Mouse (Mus musculus) CH12.LX (cell line): ENCODE measurements around the gene Ckmt1. TPM values are rescaled to one million over a fixed set of nuclear protein-coding genes. Genes with fewer than 3 reads are reported as not detected.

Source experiments
- DNase-seq: peaks from one replicate; pipeline ENCODE4 v3.0.0-alpha.2; 2013; ENCODE audit errors: extremely low read depth
- H3K27ac ChIP-seq: 2 replicates; pipeline ENCODE4 v1.5.1; 2012; ENCODE audit warnings: low read depth, mild to moderate bottlenecking, control low read depth, moderate library complexity; ENCODE audit not compliant: insufficient read depth
- H3K27me3 ChIP-seq: replicated peaks from 2 replicates; pipeline ENCODE3; 2012; ENCODE audit warnings: inconsistent platforms
- H3K36me3 ChIP-seq, 2 experiments: replicated peaks in 1 of 2; 2 replicates each; pipeline versions ENCODE3 to v1.6.1; 2012; ENCODE audit warnings: inconsistent platforms in 1 of 2, low read length in 1 of 2, mild to moderate bottlenecking in 1 of 2, mixed read lengths in 1 of 2, moderate library complexity in 1 of 2; ENCODE audit not compliant: control insufficient read depth in 1 of 2, insufficient read depth in 1 of 2
- H3K4me1 ChIP-seq, 2 experiments: 2 replicates each; pipeline ENCODE4 v1.6.1; 2012; ENCODE audit warnings: inconsistent platforms in 1 of 2, moderate library complexity in 1 of 2; ENCODE audit not compliant: insufficient read depth in 2 of 2, control insufficient read depth in 1 of 2
- H3K4me2 ChIP-seq: 2 replicates; pipeline ENCODE4 v1.6.1; 2012; ENCODE audit warnings: low read depth, mild to moderate bottlenecking, control low read depth; ENCODE audit not compliant: poor library complexity, insufficient read depth, severe bottlenecking
- H3K4me3 ChIP-seq, 3 experiments: fragments of 150-350 bp in 1 of 3; sonication (generic) in 1 of 3; replicated peaks in 1 of 3; 2 replicates each; pipeline versions ENCODE3 to v1.5.1; 2011 to 2012; ENCODE audit warnings: low read depth in 2 of 3, low read length in 2 of 3, mild to moderate bottlenecking in 2 of 3, moderate library complexity in 2 of 3, control low read depth in 1 of 3, improper control_type of control experiment in 1 of 3, inconsistent platforms in 1 of 3, mixed read lengths in 1 of 3; ENCODE audit not compliant: poor library complexity in 1 of 3
- H3K79me2 ChIP-seq: replicated peaks from 2 replicates; pipeline ENCODE4 v1.6.1; 2012; ENCODE audit warnings: mild to moderate bottlenecking, moderate library complexity; ENCODE audit not compliant: control insufficient read depth, poor library complexity, insufficient read depth, severe bottlenecking; ENCODE audit errors: extremely low read depth
- H3K9ac ChIP-seq: 2 replicates; pipeline ENCODE4 v1.6.1; 2012; ENCODE audit warnings: low read depth, mild to moderate bottlenecking, control low read depth, moderate library complexity; ENCODE audit not compliant: insufficient read depth
- H3K9me3 ChIP-seq: replicated peaks from 2 replicates; pipeline ENCODE3; 2012; ENCODE audit warnings: low read length, inconsistent platforms, mixed read lengths
- CHD2 ChIP-seq: IDR thresholded peaks from 2 replicates; pipeline ENCODE4 v1.6.1; 2011; ENCODE audit warnings: low read length, improper control_type of control experiment
- CTCF ChIP-seq, 2 experiments: IDR thresholded peaks in 1 of 2; conservative IDR thresholded peaks in 1 of 2; 2 replicates each; pipeline ENCODE4 v1.5.1; 2011 to 2012; ENCODE audit warnings: low read depth in 2 of 2, low read length in 2 of 2, improper control_type of control experiment in 1 of 2, inconsistent platforms in 1 of 2, mild to moderate bottlenecking in 1 of 2, moderate library complexity in 1 of 2
- E2F4 ChIP-seq: IDR thresholded peaks from 2 replicates; pipeline ENCODE4 v1.6.1; 2011; ENCODE audit warnings: low read depth, low read length, improper control_type of control experiment; ENCODE audit not compliant: insufficient replicate concordance
- ELF1 ChIP-seq: IDR thresholded peaks from 2 replicates; pipeline ENCODE4 v1.6.1; 2014; ENCODE audit warnings: low read depth, mild to moderate bottlenecking, inconsistent platforms, low read length, improper control_type of control experiment
- ETS1 ChIP-seq: conservative IDR thresholded peaks from 2 replicates; pipeline ENCODE4 v1.6.1; 2012; ENCODE audit warnings: low read depth, mild to moderate bottlenecking, inconsistent platforms, low read length, improper control_type of control experiment, moderate library complexity
- GABPA ChIP-seq: IDR thresholded peaks from 2 replicates; pipeline ENCODE4 v1.6.1; 2012; ENCODE audit warnings: low read depth, low read length, improper control_type of control experiment, inconsistent platforms; ENCODE audit not compliant: insufficient replicate concordance
- HCFC1 ChIP-seq: IDR thresholded peaks from 2 replicates; pipeline ENCODE4 v1.6.1; 2012; ENCODE audit warnings: low read depth, mild to moderate bottlenecking, inconsistent platforms, low read length, improper control_type of control experiment
- IRF4 ChIP-seq: IDR thresholded peaks from 2 replicates; pipeline ENCODE4 v1.6.1; 2014; ENCODE audit warnings: low read depth, mild to moderate bottlenecking, inconsistent platforms, low read length, improper control_type of control experiment
- KAT2A ChIP-seq: IDR thresholded peaks from 2 replicates; pipeline ENCODE4 v1.6.1; 2012; ENCODE audit warnings: low read length, improper control_type of control experiment, inconsistent platforms; ENCODE audit not compliant: insufficient replicate concordance
- MAX ChIP-seq: IDR thresholded peaks from 2 replicates; pipeline ENCODE4 v1.6.1; 2011; ENCODE audit warnings: low read length, improper control_type of control experiment
- MAZ ChIP-seq: IDR thresholded peaks from 2 replicates; pipeline ENCODE4 v1.6.1; 2012; ENCODE audit warnings: low read depth, mild to moderate bottlenecking, inconsistent platforms, low read length, improper control_type of control experiment, moderate library complexity
- MEF2A ChIP-seq: IDR thresholded peaks from 2 replicates; pipeline ENCODE4 v1.6.1; 2014; ENCODE audit warnings: low read depth, mild to moderate bottlenecking, inconsistent platforms, low read length, improper control_type of control experiment, borderline replicate concordance
- MXI1 ChIP-seq: IDR thresholded peaks from 2 replicates; pipeline ENCODE4 v1.6.1; 2011; ENCODE audit warnings: mild to moderate bottlenecking, low read depth, low read length, improper control_type of control experiment
- MYC ChIP-seq: IDR thresholded peaks from 2 replicates; pipeline ENCODE4 v1.6.1; 2011; ENCODE audit warnings: low read depth, mild to moderate bottlenecking, improper control_type of control experiment, low read length
- NRF1 ChIP-seq: IDR thresholded peaks from 2 replicates; pipeline ENCODE4 v1.6.1; 2014; ENCODE audit warnings: low read depth, mild to moderate bottlenecking, inconsistent platforms, low read length, improper control_type of control experiment, moderate library complexity
- POLR2A ChIP-seq: IDR thresholded peaks from 2 replicates; pipeline ENCODE4 v1.6.1; 2011; ENCODE audit warnings: low read depth, mild to moderate bottlenecking, improper control_type of control experiment, low read length
- POLR2AphosphoS2 ChIP-seq: IDR thresholded peaks from 2 replicates; pipeline ENCODE4 v1.6.1; 2011; ENCODE audit warnings: low read depth, low read length, improper control_type of control experiment
- RAD21 ChIP-seq: IDR thresholded peaks from 2 replicates; pipeline ENCODE4 v1.6.1; 2011; ENCODE audit warnings: low read depth, mild to moderate bottlenecking, low read length, improper control_type of control experiment, moderate library complexity
- SIN3A ChIP-seq: IDR thresholded peaks from 2 replicates; pipeline ENCODE4 v1.6.1; 2012; ENCODE audit warnings: low read length, improper control_type of control experiment, inconsistent platforms
- TCF12 ChIP-seq: IDR thresholded peaks from 2 replicates; pipeline ENCODE4 v1.6.1; 2014; ENCODE audit warnings: low read depth, mild to moderate bottlenecking, inconsistent platforms, low read length, improper control_type of control experiment
- USF1 ChIP-seq: IDR thresholded peaks from 2 replicates; pipeline ENCODE4 v1.6.1; 2014; ENCODE audit warnings: low read depth, mild to moderate bottlenecking, inconsistent platforms, low read length, improper control_type of control experiment
- dilution Hi-C: fragments of 300-500 bp; cut with MboI; formaldehyde crosslinking; loops from 2 replicates; pipeline ENCODE4 v1.14.3; 2020; ENCODE audit warnings: low sequenced_read_pairs; ENCODE audit not compliant: extremely low pct_unique_long_range_greater_than_20kb, extremely low pct_ligation_motif_present
- in situ Hi-C: fragments of 300-500 bp; cut with MboI; formaldehyde crosslinking; loops from 3 replicates; pipeline ENCODE4 v1.14.3; 2019; ENCODE audit warnings: low sequenced_read_pairs, low pct_ligation_motif_present, low pct_unique_long_range_greater_than_20kb, mixed read lengths
- polyA plus RNA-seq: library from polyadenylated mRNA; unstranded; fragments of >175 nt; gene quantifications from 2 replicates; pipeline ENCODE4 v1.2.1, GENCODE M21; 2012; ENCODE audit warnings: low read depth; ENCODE audit not compliant: insufficient read length
- total RNA-seq, 2 experiments: library from RNA; depleted of rRNA; stranded (reverse); fragments of 300-350 nt in 1 of 2; fragments of >200 nt in 1 of 2; gene quantifications; 2 replicates each; pipeline ENCODE4 v1.2.3; 2012 to 2014

Gene Ckmt1
- total and polyA plus RNA-seq, 3 experiments, result 2.6 to 3.9 TPM; not detected in 1

GRCm38 (mm10) chr2:121372266-121372665 lies 14.8 kb downstream of the Ckmt1 start:
- TF ChIP-seq IRF4 (no peak), NRF1 (no peak), SIN3A (no peak), POLR2AphosphoS2 (no peak), MAZ (no peak), ELF1 (no peak), KAT2A (no peak), E2F4 (no peak), POLR2A (no peak), RAD21 (no peak), MAX (no peak)

GRCm38 (mm10) chr2:121374766-121375165 lies 17.3 kb downstream of the Ckmt1 start:
- TF ChIP-seq MXI1 (no peak), SIN3A (no peak), USF1 (no peak), GABPA (no peak), CHD2 (no peak), ELF1 (no peak), HCFC1 (no peak), MEF2A (no peak), ETS1 (no peak), IRF4 (no peak), MYC (no peak), MAX (no peak), CTCF (conservative IDR thresholded peaks at IDR 0.05 in 1 of 2, IDR thresholded peaks at IDR 0.05 in 1 of 2; ENCODE audit: low read depth in 2 of 2, low read length in 2 of 2) (no peak), TCF12 (no peak)
- Histone ChIP-seq H3K79me2 (no peaks in the 10 kb centered on the region), H3K4me2 (no peak overlapping the region), H3K9ac (no peak overlapping the region), H3K36me3 (peaks cover 76 to 92% of the 10 kb centered on the region in 2 experiments), H3K27me3 (peaks cover 5% of the 10 kb centered on the region), H3K27ac (no peak overlapping the region), H3K9me3 (no peaks in the 10 kb centered on the region), H3K4me1 (peaks cover 0 to 5% of the 10 kb centered on the region in 2 experiments; a peak in 1 of 4 replicates), H3K4me3 (no peak overlapping the region)
- dilution Hi-C loops, result no loop called here
- DNase-seq, result no peak
- in situ Hi-C loops, result no loop called here

More at GRCm38 (mm10) chr2:121372266-121372665, 14.8 kb downstream of the Ckmt1 start:
- Histone ChIP-seq H3K4me1 (peaks cover 0 to 5% of the 10 kb centered on the region in 2 experiments; a peak in 1 of 4 replicates), H3K9ac (no peak overlapping the region), H3K27ac (no peak overlapping the region), H3K4me3 (no peak overlapping the region), H3K4me2 (no peak overlapping the region), H3K79me2 (no peaks in the 10 kb centered on the region), H3K9me3 (no peaks in the 10 kb centered on the region), H3K27me3 (peaks cover 13% of the 10 kb centered on the region), H3K36me3 (peaks cover 71 to 91% of the 10 kb centered on the region in 2 experiments)
- DNase-seq, result no peak
- in situ Hi-C loops, result no loop called here
- dilution Hi-C loops, result no loop called here
